Comparison of ENCODE assay signal across 9 mouse cellular contexts in genomic region chr17:25082081-25082847, GRCm38 (mm10). TPM values are rescaled to one million over a fixed set of nuclear protein-coding genes. Genes with fewer than 3 reads are reported as not detected.
DNase-seq lines count a peak whose midpoint lies in the region; ATAC-seq and TF ChIP-seq lines count a peak whose summit lies in the region.
"Had no signal": no experiment of that assay in that cellular context is flagged by ENCODE, and none has a peak within 500 bp of the region (broad histone marks: within the 10 kb centered on the region; RNA-seq: fewer than 3 reads in every experiment).

No protein-coding gene starts in this region.

- no peaks in the 10 kb centered on the region for H3K27me3 ChIP-seq in embryonic facial prominence, embryonic 11.5 days (ENCODE audit: control insufficient read depth, insufficient read depth, low read length)
- H3K27me3 ChIP-seq in hindbrain, postnatal 0 days (ENCODE audit: insufficient read depth, low read length), result no peaks in the 10 kb centered on the region
- H3K27me3 ChIP-seq in liver, embryonic 11.5 days (replicated peaks; ENCODE audit: control insufficient read depth, insufficient read depth, low read length), result no peaks in the 10 kb centered on the region

- peaks cover 3% of the 10 kb centered on the region for H3K4me1 ChIP-seq in embryonic facial prominence, embryonic 11.5 days (ENCODE audit: control insufficient read depth, insufficient read depth, low read length)
- H3K4me1 ChIP-seq in hindbrain, postnatal 0 days (ENCODE audit: insufficient read depth, low read length), result peaks cover 12% of the 10 kb centered on the region
- H3K4me1 ChIP-seq in liver, embryonic 11.5 days (replicated peaks; ENCODE audit: control insufficient read depth, insufficient read depth, low read length), result peaks cover 26% of the 10 kb centered on the region

- H3K9ac ChIP-seq in embryonic facial prominence, embryonic 11.5 days (replicated peaks; ENCODE audit: low read length), result no peak overlapping the region
- H3K9ac ChIP-seq in hindbrain, postnatal 0 days (replicated peaks; ENCODE audit: low read length), result no peak overlapping the region
- H3K9ac ChIP-seq in liver, embryonic 11.5 days (ENCODE audit: low read depth, low read length), result no peak overlapping the region

- no peak overlapping the region for H3K4me3 ChIP-seq in layer of hippocampus, adult 2 months
- no peak overlapping the region for H3K4me3 ChIP-seq in embryonic facial prominence, embryonic 11.5 days (ENCODE audit: low read depth, low read length)
- H3K4me3 ChIP-seq in hindbrain, postnatal 0 days (ENCODE audit: low read length), result no peak overlapping the region
- no peak overlapping the region for H3K4me3 ChIP-seq in liver, embryonic 11.5 days (ENCODE audit: low read depth, low read length)

- no peak for ATAC-seq in embryonic facial prominence, embryonic 11.5 days (replicated peaks; ENCODE audit: insufficient number of reproducible peaks, low FRiP score, low TSS enrichment, low read depth)
- ATAC-seq in hindbrain, postnatal 0 days, result no peak
- peak; percentile 29; the same call in 1 of the 2 replicates for ATAC-seq in liver, embryonic 11.5 days (replicated peaks; ENCODE audit: low FRiP score)

- peak overlapping the region; percentile 77; the same call in 1 of the 2 replicates for H3K27ac ChIP-seq in layer of hippocampus, adult 2 months
- 0 out of 2 replicates have a peak overlapping the region, but pooled peaks have one; percentile 14 for H3K27ac ChIP-seq in embryonic facial prominence, embryonic 11.5 days (replicated peaks; ENCODE audit: low read depth, low read length)
- H3K27ac ChIP-seq in hindbrain, postnatal 0 days, result peak overlapping the region; percentile 49; the same call in 1 of the 2 replicates
- peak overlapping the region; percentile 74 for H3K27ac ChIP-seq in liver, embryonic 11.5 days (ENCODE audit: low read depth, low read length)
- H3K27ac ChIP-seq: macrophage had no signal

- WGBS in embryonic facial prominence, embryonic 11.5 days, result 56% methylated on average over 14 of the region's 14 CpGs
- WGBS in hindbrain, postnatal 0 days, result 73% methylated on average over 14 of the region's 14 CpGs
- WGBS in liver, embryonic 11.5 days, result 44% methylated on average over 14 of the region's 14 CpGs

- peak; percentile 74 for TF ChIP-seq CTCF in layer of hippocampus, adult 2 months (conservative IDR thresholded peaks at IDR 0.05)
- TF ChIP-seq CTCF in hindbrain, postnatal 0 days (IDR thresholded peaks at IDR 0.05; ENCODE audit: low read depth), result no peak

- DNase-seq in layer of hippocampus, adult 2 months (ENCODE audit: low spot score in 2 of 2), result peak; percentile 21 to 27
- DNase-seq in layer of hippocampus, adult 8-10 months (ENCODE audit: low spot score in 2 of 2), result no peak
- DNase-seq in embryonic facial prominence, embryonic 11.5 days (ENCODE audit: low spot score), result peak; percentile 5
- no peak for DNase-seq in hindbrain, postnatal 0 days (ENCODE audit: low spot score)
- DNase-seq in liver, embryonic 11.5 days (ENCODE audit: low spot score), result no peak
- no peak for DNase-seq in Muller cell, postnatal 12 days (ENCODE audit: inconsistent ontology term)
- no peak for DNase-seq in testis, postnatal 10 days (ENCODE audit: low spot score)
- no peak for DNase-seq in cerebellum, postnatal 36 days

- H3K36me3 ChIP-seq in embryonic facial prominence, embryonic 11.5 days (replicated peaks; ENCODE audit: control insufficient read depth, insufficient read depth, low read depth, low read length), result no peaks in the 10 kb centered on the region
- H3K36me3 ChIP-seq in hindbrain, postnatal 0 days (ENCODE audit: insufficient read depth, low read length), result no peaks in the 10 kb centered on the region
- H3K36me3 ChIP-seq in liver, embryonic 11.5 days (ENCODE audit: control insufficient read depth, insufficient read depth, low read length), result no peaks in the 10 kb centered on the region; the same call in 1 of the 2 replicates

- H3K9me3 ChIP-seq in embryonic facial prominence, embryonic 11.5 days (replicated peaks; ENCODE audit: control insufficient read depth, low read length), result no peaks in the 10 kb centered on the region
- H3K9me3 ChIP-seq in hindbrain, postnatal 0 days (ENCODE audit: low read length), result no peaks in the 10 kb centered on the region
- H3K9me3 ChIP-seq in liver, embryonic 11.5 days (ENCODE audit: control insufficient read depth, low read length), result no peaks in the 10 kb centered on the region

- H3K4me2 ChIP-seq in embryonic facial prominence, embryonic 11.5 days (ENCODE audit: low read depth, low read length), result no peak overlapping the region
- no peak overlapping the region for H3K4me2 ChIP-seq in hindbrain, postnatal 0 days (ENCODE audit: low read depth, low read length)
- no peak overlapping the region; the same call in 1 of the 2 replicates for H3K4me2 ChIP-seq in liver, embryonic 11.5 days

RNA-seq across cellular contexts. Expression of gene Tmem204, which starts 1.1 kb away (rescaled TPM):
- 1 to 10 TPM; 8.2 to 8.8 TPM for total RNA-seq in layer of hippocampus, adult 2 months (2021)
- 1 to 10 TPM; 7.4 to 9.3 (median 8.1) TPM for total RNA-seq in layer of hippocampus, adult 8-10 months (2022)
- 9.6 and 11.7 TPM in 2 replicates for polyA plus RNA-seq in embryonic facial prominence, embryonic 11.5 days (2014; fragmentation: Nextera tagmentation; extraction: Ambion mirVana)
- total RNA-seq in hindbrain, postnatal 0 days (2014; rRNA removed), result 15.4 and 21.5 TPM in 2 replicates
- 11.5 and 11.7 TPM in 2 replicates for polyA plus RNA-seq in hindbrain, postnatal 0 days (2015; fragmentation: Nextera tagmentation; extraction: Ambion mirVana)
- polyA plus RNA-seq in liver, embryonic 11.5 days (2014; fragmentation: Nextera tagmentation; extraction: Ambion mirVana), result 8.5 and 10.1 TPM in 2 replicates
- polyA plus RNA-seq: macrophage had no signal

RNA-seq across cellular contexts. Expression of gene Telo2, which starts 33.5 kb away (rescaled TPM):
- total RNA-seq in layer of hippocampus, adult 2 months (2021), result 10 to 100 TPM; 36.9 to 42.8 TPM
- 10 to 100 TPM; 32.8 to 38.7 (median 36.8) TPM for total RNA-seq in layer of hippocampus, adult 8-10 months (2022)
- 20.6 and 26.7 TPM in 2 replicates for polyA plus RNA-seq in embryonic facial prominence, embryonic 11.5 days (2014; fragmentation: Nextera tagmentation; extraction: Ambion mirVana)
- 46.9 and 59.3 TPM in 2 replicates for total RNA-seq in hindbrain, postnatal 0 days (2014; rRNA removed)
- 32.5 and 33.1 TPM in 2 replicates for polyA plus RNA-seq in hindbrain, postnatal 0 days (2015; fragmentation: Nextera tagmentation; extraction: Ambion mirVana)
- 46.2 and 49.6 TPM in 2 replicates for polyA plus RNA-seq in liver, embryonic 11.5 days (2014; fragmentation: Nextera tagmentation; extraction: Ambion mirVana)

RNA-seq across cellular contexts. Expression of gene Ptx4, which starts 38.3 kb away (rescaled TPM):
- total RNA-seq in layer of hippocampus, adult 2 months (2021), result 1 to 10 TPM; 2.6 to 2.8 TPM
- total RNA-seq in layer of hippocampus, adult 8-10 months (2022), result 1 to 10 TPM in 3 of 4 experiments, under 1 TPM in 1; 0.89 to 3.9 (median 1.8) TPM
- 0.32 and 0.71 TPM in 2 replicates for polyA plus RNA-seq in embryonic facial prominence, embryonic 11.5 days (2014; fragmentation: Nextera tagmentation; extraction: Ambion mirVana)
- total RNA-seq in hindbrain, postnatal 0 days (2014; rRNA removed), result 0.63 TPM in 1 of 2 replicates, not detected in the other
- 0.21 and 0.26 TPM in 2 replicates for polyA plus RNA-seq in hindbrain, postnatal 0 days (2015; fragmentation: Nextera tagmentation; extraction: Ambion mirVana)
- not detected in 2 replicates for polyA plus RNA-seq in liver, embryonic 11.5 days (2014; fragmentation: Nextera tagmentation; extraction: Ambion mirVana)
- polyA plus RNA-seq: macrophage had no signal

RNA-seq across cellular contexts. Expression of gene Clcn7, which starts 50.9 kb away (rescaled TPM):
- 10 to 100 TPM; 53.5 to 55.7 TPM for total RNA-seq in layer of hippocampus, adult 2 months (2021)
- total RNA-seq in layer of hippocampus, adult 8-10 months (2022), result 10 to 100 TPM; 54.7 to 61.5 (median 58.9) TPM
- polyA plus RNA-seq in embryonic facial prominence, embryonic 11.5 days (2014; fragmentation: Nextera tagmentation; extraction: Ambion mirVana), result 19.8 and 21.6 TPM in 2 replicates
- 34.9 and 40.6 TPM in 2 replicates for total RNA-seq in hindbrain, postnatal 0 days (2014; rRNA removed)
- polyA plus RNA-seq in hindbrain, postnatal 0 days (2015; fragmentation: Nextera tagmentation; extraction: Ambion mirVana), result 22.9 and 23.3 TPM in 2 replicates
- polyA plus RNA-seq in liver, embryonic 11.5 days (2014; fragmentation: Nextera tagmentation; extraction: Ambion mirVana), result 18.7 and 19.7 TPM in 2 replicates

Comparison
In these comparisons a context has a peak if more than half of its experiments do, and no peak if none do; other contexts are left out.
1. DNase-seq: peak in layer of hippocampus, adult 2 months (2 of 2) and embryonic facial prominence, embryonic 11.5 days (single experiment); none in layer of hippocampus, adult 8-10 months (0 of 2), hindbrain, postnatal 0 days (single experiment), liver, embryonic 11.5 days (single experiment), Muller cell, postnatal 12 days (single experiment), testis, postnatal 10 days (single experiment) and cerebellum, postnatal 36 days (0 of 2).
2. H3K27ac ChIP-seq: peak in every context shown above with its lines; median percentile 77 in layer of hippocampus, adult 2 months; 74 in liver, embryonic 11.5 days; 49 in hindbrain, postnatal 0 days; 14 in embryonic facial prominence, embryonic 11.5 days.